Mouse (Mus musculus) myocyte (in vitro differentiated cells): Measurements from ENCODE around the gene Cib4. TPM values are rescaled to one million over a fixed set of nuclear protein-coding genes. Genes with fewer than 3 reads are reported as not detected.

Source experiments
- H3K27me3 ChIP-seq: one replicate; pipeline ENCODE4 v1.6.1; 2011; ENCODE audit not compliant: control insufficient read depth, insufficient read depth, insufficient read length
- H3K36me3 ChIP-seq: one replicate; pipeline ENCODE4 v1.6.1; 2011; ENCODE audit not compliant: control insufficient read depth, insufficient read depth
- H3K4me2 ChIP-seq: one replicate; pipeline ENCODE4 v1.6.1; 2011; ENCODE audit warnings: low read depth, control low read depth
- H3K4me3 ChIP-seq: one replicate; pipeline ENCODE4 v1.5.1; 2011; ENCODE audit warnings: mild to moderate bottlenecking, control low read depth, moderate library complexity
- H3K79me2 ChIP-seq: one replicate; pipeline ENCODE4 v1.6.1; 2011; ENCODE audit not compliant: control insufficient read depth, insufficient read depth
- H3ac ChIP-seq: one replicate; pipeline ENCODE4 v1.6.1; 2011; ENCODE audit not compliant: control insufficient read depth, insufficient read length
- CEBPB ChIP-seq: IDR thresholded peaks from 2 replicates; pipeline ENCODE4 v1.6.1; 2011; ENCODE audit warnings: mild to moderate bottlenecking, moderate library complexity; ENCODE audit not compliant: poor library complexity, insufficient read depth, severe bottlenecking
- E2F4 ChIP-seq: IDR thresholded peaks from one replicate; pipeline ENCODE4 v1.6.1; 2011; ENCODE audit warnings: mild to moderate bottlenecking, control low read depth, moderate library complexity; ENCODE audit not compliant: insufficient read depth
- MAX ChIP-seq: IDR thresholded peaks from one replicate; pipeline ENCODE4 v1.6.1; 2011; ENCODE audit warnings: low read depth, mild to moderate bottlenecking, control low read depth
- MYOD1 ChIP-seq, 3 experiments: IDR thresholded peaks; one replicate each; pipeline ENCODE4 v1.6.1; 2011; ENCODE audit warnings: control low read depth in 2 of 3, low read depth in 2 of 3, mild to moderate bottlenecking in 2 of 3, moderate library complexity in 1 of 3; ENCODE audit not compliant: insufficient read length in 2 of 3, control insufficient read depth in 1 of 3
- MYOG ChIP-seq, 3 experiments: IDR thresholded peaks; one replicate each; pipeline ENCODE4 v1.6.1; 2011; ENCODE audit warnings: control low read depth in 2 of 3, low read depth in 2 of 3, mild to moderate bottlenecking in 2 of 3; ENCODE audit not compliant: insufficient read length in 2 of 3, control insufficient read depth in 1 of 3, insufficient read depth in 1 of 3
- POLR2A ChIP-seq: IDR thresholded peaks from one replicate; pipeline ENCODE4 v1.6.1; 2011; ENCODE audit warnings: low read depth, mild to moderate bottlenecking, control low read depth, moderate library complexity; ENCODE audit not compliant: insufficient read length
- POLR2AphosphoS2 ChIP-seq: IDR thresholded peaks from one replicate; pipeline ENCODE4 v1.6.1; 2011; ENCODE audit warnings: low read depth, control low read depth; ENCODE audit not compliant: insufficient read length
- REST ChIP-seq: IDR thresholded peaks from one replicate; pipeline ENCODE4 v1.6.1; 2011; ENCODE audit warnings: mild to moderate bottlenecking, control low read depth, moderate library complexity; ENCODE audit not compliant: insufficient read depth, insufficient read length
- SRF ChIP-seq: IDR thresholded peaks from one replicate; pipeline ENCODE4 v1.6.1; 2011; ENCODE audit warnings: low read depth; ENCODE audit not compliant: control insufficient read depth, insufficient read length
- TCF12 ChIP-seq: IDR thresholded peaks from one replicate; pipeline ENCODE4 v1.6.1; 2011; ENCODE audit warnings: mild to moderate bottlenecking, control low read depth; ENCODE audit not compliant: poor library complexity, insufficient read depth, severe bottlenecking
- TCF3 ChIP-seq: IDR thresholded peaks from one replicate; pipeline ENCODE4 v1.6.1; 2011; ENCODE audit warnings: low read depth, control low read depth; ENCODE audit not compliant: insufficient read length
- USF1 ChIP-seq: IDR thresholded peaks from one replicate; pipeline ENCODE4 v1.6.1; 2011; ENCODE audit warnings: low read depth, mild to moderate bottlenecking, control low read depth, moderate library complexity
- polyA plus RNA-seq: library from polyadenylated mRNA; unstranded; fragments of >200 nt; fragmentation: generic; extraction: Trizol; gene quantifications from one replicate; pipeline ENCODE4 v1.2.1, GENCODE M21; 2012; ENCODE audit warnings: missing spikeins

The Cib4 gene
- polyA plus RNA-seq, 1 experiment: not detected

DNA sequence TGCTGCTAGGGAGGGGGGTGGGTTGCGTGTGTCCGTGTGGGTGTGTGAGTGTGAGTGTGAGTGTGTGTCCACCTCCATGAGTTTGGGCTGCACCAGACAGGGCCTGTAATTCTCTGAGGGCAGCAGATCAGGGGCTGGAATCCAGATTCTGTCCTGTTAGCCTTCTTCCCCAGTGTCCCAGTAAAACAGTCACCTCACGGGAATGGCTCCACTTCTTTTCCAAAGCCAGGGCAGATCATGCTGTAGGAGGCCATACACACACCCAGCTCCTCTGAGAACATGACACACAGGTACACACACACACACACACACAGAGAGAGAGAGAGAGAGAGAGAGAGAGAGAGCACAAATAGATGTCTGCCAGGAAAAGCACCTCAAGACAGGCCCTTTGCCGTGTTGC, 43.4 kb upstream of the Cib4 start:
- Histone ChIP-seq H3K27me3 (peaks cover 52% of the 10 kb centered on the region), H3K79me2 (no peaks in the 10 kb centered on the region), H3K4me2 (no peak overlapping the region), H3K4me3 (no peak overlapping the region), H3K36me3 (no peaks in the 10 kb centered on the region), H3ac (no peak overlapping the region)
- TF ChIP-seq E2F4 (no peak), CEBPB (no peak), REST (no peak), MAX (no peak), MYOG (IDR thresholded peaks at IDR 0.05; ENCODE audit: control insufficient read depth in 1 of 3, insufficient read depth in 1 of 3, insufficient read length in 2 of 3, low read depth in 2 of 3) (no peak), POLR2A (no peak), TCF12 (no peak), USF1 (no peak), POLR2AphosphoS2 (no peak), SRF (no peak), TCF3 (no peak), MYOD1 (IDR thresholded peaks at IDR 0.05; ENCODE audit: control insufficient read depth in 1 of 3, insufficient read length in 2 of 3, low read depth in 2 of 3) (no peak)

- H3ac ChIP-seq: no peak overlapping the region
- no peaks in the 10 kb centered on the region for H3K36me3 ChIP-seq
- H3K27me3 ChIP-seq: peaks cover 50% of the 10 kb centered on the region
- TF ChIP-seq MYOG (IDR thresholded peaks at IDR 0.05; ENCODE audit: control insufficient read depth in 1 of 3, insufficient read depth in 1 of 3, insufficient read length in 2 of 3, low read depth in 2 of 3) (no peak), REST (no peak), POLR2A (no peak), TCF3 (no peak), MYOD1 (IDR thresholded peaks at IDR 0.05; ENCODE audit: control insufficient read depth in 1 of 3, insufficient read length in 2 of 3, low read depth in 2 of 3) (no peak), SRF (no peak), MAX (no peak), TCF12 (no peak), USF1 (no peak)
- H3K79me2 ChIP-seq: no peaks in the 10 kb centered on the region
- H3K4me2 ChIP-seq: no peak overlapping the region
- H3K4me3 ChIP-seq: no peak overlapping the region
These were observed 42.8 kb upstream of the Cib4 start for GRCm38 (mm10) chr5:30588301-30588968.

GRCm38 (mm10) chr5:30587681-30588300, 42.2 kb upstream of the Cib4 start, which contains the start of gene Kcnk3:
Kcnk3 (plus strand) TSS chr5:30588170.
- no peak within 1 kb of the TSS for H3K4me3 ChIP-seq
- no peak within 1 kb of the TSS for H3ac ChIP-seq
- H3K27me3 ChIP-seq: peaks cover 50% of the 10 kb centered on the region
- no peak within 1 kb of the TSS for H3K4me2 ChIP-seq
- no peaks in the 10 kb centered on the region for H3K79me2 ChIP-seq
- TF ChIP-seq TCF12 (no peak), MYOG (IDR thresholded peaks at IDR 0.05; ENCODE audit: control insufficient read depth in 1 of 3, insufficient read depth in 1 of 3, insufficient read length in 2 of 3, low read depth in 2 of 3) (no peak), TCF3 (no peak), POLR2A (no peak), REST (peak; percentile 65)
- no peaks in the 10 kb centered on the region for H3K36me3 ChIP-seq

GRCm38 (mm10) chr5:30587101-30587500, 41.5 kb upstream of the Cib4 start:
- H3K79me2 ChIP-seq: no peaks in the 10 kb centered on the region
- no peak overlapping the region for H3K4me2 ChIP-seq
- H3K36me3 ChIP-seq: no peaks in the 10 kb centered on the region
- H3ac ChIP-seq: no peak overlapping the region
- H3K27me3 ChIP-seq: peaks cover 47% of the 10 kb centered on the region
- H3K4me3 ChIP-seq: no peak overlapping the region
- TF ChIP-seq TCF12: no peak
- TF ChIP-seq USF1: no peak
- TF ChIP-seq SRF: no peak
- TF ChIP-seq REST: no peak
- TF ChIP-seq MYOG (IDR thresholded peaks at IDR 0.05; ENCODE audit: control insufficient read depth in 1 of 3, insufficient read depth in 1 of 3, insufficient read length in 2 of 3, low read depth in 2 of 3): no peak
- no peak for TF ChIP-seq TCF3

GRCm38 (mm10) chr5:30586616-30587015, 41.0 kb upstream of the Cib4 start:
- TF ChIP-seq MYOD1 (IDR thresholded peaks at IDR 0.05; ENCODE audit: control insufficient read depth in 1 of 3, insufficient read length in 2 of 3, low read depth in 2 of 3) (no peak), USF1 (no peak)
- Histone ChIP-seq H3K4me3 (no peak overlapping the region), H3ac (no peak overlapping the region), H3K79me2 (no peaks in the 10 kb centered on the region), H3K36me3 (no peaks in the 10 kb centered on the region), H3K27me3 (peaks cover 46% of the 10 kb centered on the region), H3K4me2 (no peak overlapping the region)
